Mouse (Mus musculus): Measurements from ENCODE around the gene Gm45062. TPM values are rescaled to one million over a fixed set of nuclear protein-coding genes. Genes with fewer than 3 reads are reported as not detected.
A peak's percentile ranks its signal among the peaks of the same experiment; 100 is the strongest.

Gm45062 gene
- polyA plus RNA-seq, 1 experiment, result 2.0 TPM

DNA sequence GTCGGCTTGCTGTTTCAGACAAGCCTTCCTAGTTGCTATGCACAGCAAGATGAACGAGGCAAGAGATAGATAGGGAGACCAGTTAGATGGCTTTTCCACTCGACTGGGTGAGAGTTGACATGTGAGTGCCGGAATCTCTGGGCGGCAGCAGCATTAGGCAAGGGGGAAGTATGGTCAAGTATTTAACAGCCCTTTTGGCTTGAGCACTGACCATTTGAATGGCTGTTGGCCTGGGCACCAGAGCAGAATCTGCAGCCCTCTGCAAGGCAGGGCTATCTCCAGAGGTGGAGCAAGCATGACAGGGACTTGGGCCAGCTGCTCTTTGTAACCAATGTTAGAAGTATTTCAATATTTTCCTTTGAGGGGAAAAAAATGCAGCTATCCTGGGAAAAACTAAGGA, 213.7 kb downstream of the Gm45062 start:
- Histone ChIP-seq H3K4me3 (ENCODE audit: insufficient read depth, low read depth, low read length) (no peak overlapping the region), H3K27me3 (replicated peaks; ENCODE audit: control insufficient read depth, insufficient read depth, low read length) (no peaks in the 10 kb centered on the region), H3K4me1 (ENCODE audit: control insufficient read depth, insufficient read depth, low read length) (peaks cover 4% of the 10 kb centered on the region; the same call in 1 of the 2 replicates), H3K36me3 (ENCODE audit: control insufficient read depth, insufficient read depth, low read length) (no peaks in the 10 kb centered on the region), H3K27ac (ENCODE audit: insufficient read depth, low read depth, low read length) (no peak overlapping the region)
- 36% methylated on average over 5 of the region's 5 CpGs for whole genome bisulfite sequencing
- DNase-seq, result peak; percentile 39
- TF ChIP-seq POLR2A (IDR thresholded peaks at IDR 0.05; ENCODE audit: low read depth, low read length) (no peak), CTCF (conservative IDR thresholded peaks at IDR 0.05; ENCODE audit: insufficient read depth, insufficient read length, low read depth, low read length) (no peak)

- WGBS, result 39% methylated on average over 5 of the region's 5 CpGs
- peaks cover 4% of the 10 kb centered on the region; the same call in 1 of the 2 replicates for H3K4me1 ChIP-seq (ENCODE audit: control insufficient read depth, insufficient read depth, low read length)
- no peak for TF ChIP-seq POLR2A (IDR thresholded peaks at IDR 0.05; ENCODE audit: low read depth, low read length)
- no peak for TF ChIP-seq CTCF (conservative IDR thresholded peaks at IDR 0.05; ENCODE audit: insufficient read depth, insufficient read length, low read depth, low read length)
- H3K4me3 ChIP-seq (ENCODE audit: insufficient read depth, low read depth, low read length), result no peak overlapping the region
- H3K36me3 ChIP-seq (ENCODE audit: control insufficient read depth, insufficient read depth, low read length), result no peaks in the 10 kb centered on the region
- peak; percentile 12 for DNase-seq
- no peaks in the 10 kb centered on the region for H3K27me3 ChIP-seq (replicated peaks; ENCODE audit: control insufficient read depth, insufficient read depth, low read length)
- no peak overlapping the region for H3K27ac ChIP-seq (ENCODE audit: insufficient read depth, low read depth, low read length)
Measured at GRCm38 (mm10) chr6:8473498-8473897, 214.2 kb downstream of the Gm45062 start.

DNA sequence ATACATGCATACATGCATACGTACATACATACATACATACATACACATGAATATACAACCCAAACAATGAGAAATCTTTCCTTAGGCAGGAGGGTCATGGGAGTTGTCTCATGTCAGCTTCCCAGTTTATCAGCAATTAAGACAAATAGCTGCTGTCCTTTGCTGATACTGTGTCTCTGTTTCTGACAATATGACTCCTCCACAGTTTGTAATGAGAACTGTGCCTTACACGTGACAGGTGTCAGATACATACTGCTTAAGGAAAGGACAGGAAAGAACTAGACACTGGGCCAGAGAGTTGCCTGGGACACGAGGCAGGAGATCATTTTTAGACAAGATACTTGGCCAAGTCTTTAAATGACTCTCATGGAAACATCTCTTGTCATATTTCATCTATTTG, 215.1 kb downstream of the Gm45062 start:
- 76% methylated on average over 3 of the region's 3 CpGs for WGBS
- no peak overlapping the region for H3K27ac ChIP-seq (ENCODE audit: insufficient read depth, low read depth, low read length)
- no peaks in the 10 kb centered on the region for H3K36me3 ChIP-seq (ENCODE audit: control insufficient read depth, insufficient read depth, low read length)
- H3K4me3 ChIP-seq (ENCODE audit: insufficient read depth, low read depth, low read length), result no peak overlapping the region
- no peak for DNase-seq
- TF ChIP-seq CTCF (conservative IDR thresholded peaks at IDR 0.05; ENCODE audit: insufficient read depth, insufficient read length, low read depth, low read length), result no peak
- TF ChIP-seq POLR2A (IDR thresholded peaks at IDR 0.05; ENCODE audit: low read depth, low read length), result no peak
- peaks cover 4% of the 10 kb centered on the region; the same call in 1 of the 2 replicates for H3K4me1 ChIP-seq (ENCODE audit: control insufficient read depth, insufficient read depth, low read length)
- H3K27me3 ChIP-seq (replicated peaks; ENCODE audit: control insufficient read depth, insufficient read depth, low read length), result no peaks in the 10 kb centered on the region

DNA sequence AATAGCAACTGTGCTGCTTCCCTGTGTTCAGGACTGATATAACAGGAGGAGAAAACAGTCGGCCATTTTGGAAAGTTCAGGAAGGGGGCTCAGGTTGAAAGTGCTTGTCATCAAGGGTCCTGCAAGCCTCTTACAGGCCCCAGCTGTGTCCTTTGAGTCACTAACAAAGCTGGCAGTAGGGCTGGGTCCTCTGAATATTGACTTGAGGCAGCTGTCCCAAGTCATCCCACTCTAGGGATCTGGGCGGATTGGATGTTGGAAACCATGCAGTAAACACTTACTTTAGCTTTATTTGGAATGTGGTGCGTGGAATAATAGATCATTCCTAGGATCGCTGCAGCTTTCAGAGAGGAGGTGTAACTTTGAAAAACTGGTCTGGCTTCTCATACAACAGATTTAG, 215.6 kb downstream of the Gm45062 start:
- Histone ChIP-seq H3K27me3 (replicated peaks; ENCODE audit: control insufficient read depth, insufficient read depth, low read length) (no peaks in the 10 kb centered on the region), H3K36me3 (ENCODE audit: control insufficient read depth, insufficient read depth, low read length) (no peaks in the 10 kb centered on the region), H3K4me3 (ENCODE audit: insufficient read depth, low read depth, low read length) (no peak overlapping the region), H3K4me1 (ENCODE audit: control insufficient read depth, insufficient read depth, low read length) (peaks cover under 1% of the 10 kb centered on the region; the same call in 1 of the 2 replicates), H3K27ac (ENCODE audit: insufficient read depth, low read depth, low read length) (no peak overlapping the region)
- 79% methylated on average over 4 of the region's 4 CpGs for WGBS
- TF ChIP-seq CTCF (conservative IDR thresholded peaks at IDR 0.05; ENCODE audit: insufficient read depth, insufficient read length, low read depth, low read length), result no peak
- TF ChIP-seq POLR2A (IDR thresholded peaks at IDR 0.05; ENCODE audit: low read depth, low read length), result no peak
- no peak for DNase-seq

DNA sequence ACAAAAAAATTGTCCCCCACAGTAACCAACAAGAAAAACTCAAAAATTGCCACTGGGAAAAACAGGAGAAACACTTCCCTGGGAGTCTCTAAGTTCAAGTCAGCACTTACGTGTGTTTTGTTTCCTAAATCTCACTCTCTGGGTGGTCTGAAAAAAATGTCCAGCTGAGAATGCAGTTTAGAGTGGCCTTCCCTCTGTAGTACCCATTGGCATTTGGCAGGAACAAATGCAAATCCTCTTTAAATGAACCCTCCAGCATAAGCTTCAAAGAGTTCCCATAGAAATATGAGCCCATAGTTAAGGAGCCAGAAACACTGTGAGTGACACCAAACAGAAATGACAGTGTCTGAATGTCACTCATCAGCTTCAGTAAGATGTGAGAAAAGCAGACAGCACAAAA, 219.9 kb downstream of the Gm45062 start:
- no peak for TF ChIP-seq CTCF (conservative IDR thresholded peaks at IDR 0.05; ENCODE audit: insufficient read depth, insufficient read length, low read depth, low read length)
- TF ChIP-seq POLR2A (IDR thresholded peaks at IDR 0.05; ENCODE audit: low read depth, low read length), result no peak
- 76% methylated on average over 1 of the region's 1 CpGs for WGBS
- Histone ChIP-seq H3K36me3 (ENCODE audit: control insufficient read depth, insufficient read depth, low read length) (no peaks in the 10 kb centered on the region), H3K27ac (ENCODE audit: insufficient read depth, low read depth, low read length) (no peak overlapping the region), H3K4me1 (ENCODE audit: control insufficient read depth, insufficient read depth, low read length) (no peaks in the 10 kb centered on the region), H3K27me3 (replicated peaks; ENCODE audit: control insufficient read depth, insufficient read depth, low read length) (no peaks in the 10 kb centered on the region), H3K4me3 (ENCODE audit: insufficient read depth, low read depth, low read length) (no peak overlapping the region)
- no peak for DNase-seq

DNA sequence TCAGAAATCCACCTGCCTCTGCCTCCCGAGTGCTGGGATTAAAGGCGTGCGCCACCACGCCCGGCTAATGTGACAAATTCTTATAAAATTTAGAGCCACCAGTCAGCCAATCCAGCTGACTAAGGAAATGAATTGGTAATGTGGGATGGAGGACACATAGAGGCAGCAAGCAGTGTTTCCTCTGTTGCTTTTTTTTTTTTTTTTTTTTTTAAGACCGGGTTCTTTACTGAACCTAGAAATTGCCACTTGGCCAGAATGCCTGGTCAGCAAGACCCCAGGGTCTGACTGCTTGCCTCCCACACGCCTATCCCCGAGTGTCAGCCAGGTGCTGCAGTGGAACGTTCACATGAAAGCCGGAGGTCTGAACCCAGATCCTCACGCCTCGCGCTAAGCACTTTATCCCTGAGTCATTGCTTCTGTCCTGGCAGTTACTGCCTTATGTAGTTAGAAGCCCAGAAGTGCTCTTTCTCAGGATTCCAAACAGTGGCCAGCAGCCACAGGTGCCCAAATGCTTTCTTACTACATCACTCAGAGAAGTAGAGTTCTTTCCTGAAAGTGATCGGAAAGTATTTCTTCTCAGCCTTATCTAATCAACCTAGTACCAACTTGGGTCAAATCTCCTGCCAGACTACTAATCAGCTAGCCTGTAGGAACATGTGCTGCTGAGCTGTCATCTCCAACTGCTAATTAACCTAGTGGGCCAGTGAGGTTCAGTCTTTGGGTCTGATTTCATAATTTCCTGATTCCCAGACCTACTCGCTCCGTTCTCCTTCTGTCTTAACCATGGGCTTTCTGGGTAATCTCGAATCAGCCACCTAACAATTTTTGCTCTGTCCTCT, 225.4 kb downstream of the Gm45062 start:
- TF ChIP-seq CTCF (conservative IDR thresholded peaks at IDR 0.05; ENCODE audit: insufficient read depth, insufficient read length, low read depth, low read length) (no peak), POLR2A (IDR thresholded peaks at IDR 0.05; ENCODE audit: low read depth, low read length) (no peak)
- no peaks in the 10 kb centered on the region for H3K4me1 ChIP-seq (ENCODE audit: control insufficient read depth, insufficient read depth, low read length)
- H3K27ac ChIP-seq (ENCODE audit: insufficient read depth, low read depth, low read length), result no peak overlapping the region
- WGBS, result 83% methylated on average over 17 of the region's 17 CpGs
- DNase-seq, result no peak
- no peaks in the 10 kb centered on the region for H3K27me3 ChIP-seq (replicated peaks; ENCODE audit: control insufficient read depth, insufficient read depth, low read length)
- H3K4me3 ChIP-seq (ENCODE audit: insufficient read depth, low read depth, low read length), result no peak overlapping the region
- H3K36me3 ChIP-seq (ENCODE audit: control insufficient read depth, insufficient read depth, low read length), result no peaks in the 10 kb centered on the region

- H3K27me3 ChIP-seq (replicated peaks; ENCODE audit: control insufficient read depth, insufficient read depth, low read length), result no peaks in the 10 kb centered on the region
- no peaks in the 10 kb centered on the region for H3K4me1 ChIP-seq (ENCODE audit: control insufficient read depth, insufficient read depth, low read length)
- H3K4me3 ChIP-seq (ENCODE audit: insufficient read depth, low read depth, low read length), result no peak overlapping the region
- no peak overlapping the region for H3K27ac ChIP-seq (ENCODE audit: insufficient read depth, low read depth, low read length)
- TF ChIP-seq POLR2A (IDR thresholded peaks at IDR 0.05; ENCODE audit: low read depth, low read length), result no peak
- no peak for TF ChIP-seq CTCF (conservative IDR thresholded peaks at IDR 0.05; ENCODE audit: insufficient read depth, insufficient read length, low read depth, low read length)
- DNase-seq, result no peak
- 78% methylated on average over 16 of the region's 16 CpGs for WGBS
- H3K36me3 ChIP-seq (ENCODE audit: control insufficient read depth, insufficient read depth, low read length), result no peaks in the 10 kb centered on the region
Measured at GRCm38 (mm10) chr6:8485414-8486175, 226.3 kb downstream of the Gm45062 start.
